ENCODE assay signal across 11 mouse cellular contexts in the genomic region with DNA sequence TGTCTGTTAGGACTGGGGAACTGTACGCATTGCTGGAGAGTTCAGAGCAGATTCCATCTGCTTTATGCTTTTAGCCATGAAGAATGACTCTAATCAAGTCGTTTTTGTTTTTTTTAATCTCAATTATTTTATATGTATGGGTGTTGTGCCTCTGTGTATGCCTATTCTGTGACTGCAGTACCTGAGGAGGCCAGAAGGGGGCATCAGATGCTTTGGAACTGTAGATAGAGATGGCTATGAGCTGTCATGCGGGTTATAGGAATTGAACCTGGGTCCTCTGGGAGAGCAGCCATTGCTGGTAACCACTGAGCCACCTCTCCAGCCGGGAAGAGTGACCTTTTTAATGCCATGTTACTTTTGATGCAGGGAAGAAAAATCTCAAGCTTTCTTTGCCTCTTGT. TPM values are rescaled to one million over a fixed set of nuclear protein-coding genes. Genes with fewer than 3 reads are reported as not detected.
DNase-seq lines count a peak whose midpoint lies in the region; ATAC-seq and TF ChIP-seq lines count a peak whose summit lies in the region.
"Had no signal": no experiment of that assay in that cellular context is flagged by ENCODE, and none has a peak within 500 bp of the region (broad histone marks: within the 10 kb centered on the region; RNA-seq: fewer than 3 reads in every experiment).

No protein-coding gene starts in this region.

- no peak overlapping the region for H3K27ac ChIP-seq in intestine, postnatal 0 days (ENCODE audit: low read depth, low read length)
- no peak overlapping the region for H3K27ac ChIP-seq in intestine, embryonic 15.5 days
- H3K27ac ChIP-seq in thymus, adult 2 months (ENCODE audit: control insufficient read depth, insufficient read depth, low read length) = no peak overlapping the region
- peak overlapping the region; percentile 89 for H3K27ac ChIP-seq in bone marrow macrophage, adult 2 months (ENCODE audit: insufficient read depth, low read depth, low read length)
- H3K27ac ChIP-seq in stomach, postnatal 0 days (replicated peaks) = no peak overlapping the region
- H3K27ac ChIP-seq in cerebellum, adult 2 months (ENCODE audit: insufficient read depth, low read length) = no peak overlapping the region
- H3K27ac ChIP-seq: forebrain, embryonic 13.5 days; hindbrain, embryonic 12.5 days; lung, embryonic 15.5 days had no signal

- ATAC-seq in intestine, postnatal 0 days = no peak
- no peak for ATAC-seq in intestine, embryonic 15.5 days
- ATAC-seq in stomach, postnatal 0 days (ENCODE audit: low FRiP score, low TSS enrichment) = no peak
- ATAC-seq: forebrain, embryonic 13.5 days had no signal

- 90% methylated on average over 4 of the region's 4 CpGs for WGBS in intestine, postnatal 0 days
- 93% methylated on average over 4 of the region's 4 CpGs for WGBS in intestine, embryonic 15.5 days
- 94% methylated on average over 4 of the region's 4 CpGs for WGBS in thymus, adult 2 months
- WGBS in stomach, postnatal 0 days = 90% methylated on average over 4 of the region's 4 CpGs
- WGBS in cerebellum, adult 2 months = 96% methylated on average over 4 of the region's 4 CpGs

- no peak for TF ChIP-seq POLR2A in thymus, adult 2 months (IDR thresholded peaks at IDR 0.05; ENCODE audit: control insufficient read depth, extremely low read depth, insufficient read depth, low read length, poor library complexity)
- TF ChIP-seq POLR2A in bone marrow macrophage, adult 2 months (IDR thresholded peaks at IDR 0.05; ENCODE audit: borderline replicate concordance, low read depth, low read length) = no peak
- no peak for TF ChIP-seq POLR2A in cerebellum, adult 2 months (IDR thresholded peaks at IDR 0.05; ENCODE audit: borderline replicate concordance, insufficient read depth, low read length)

- peak; percentile 54 for TF ChIP-seq CTCF in intestine, postnatal 0 days (IDR thresholded peaks at IDR 0.05; ENCODE audit: low read depth)
- TF ChIP-seq CTCF in thymus, adult 2 months (IDR thresholded peaks at IDR 0.05; ENCODE audit: borderline replicate concordance, control insufficient read depth, extremely low read depth, insufficient read depth, low read length, poor library complexity) = no peak
- TF ChIP-seq CTCF in bone marrow macrophage, adult 2 months (IDR thresholded peaks at IDR 0.05; ENCODE audit: low read depth, low read length) = peak; percentile 64
- peak; percentile 57 for TF ChIP-seq CTCF in stomach, postnatal 0 days (IDR thresholded peaks at IDR 0.05; ENCODE audit: low read depth)
- TF ChIP-seq CTCF in cerebellum, adult 2 months (IDR thresholded peaks at IDR 0.05; ENCODE audit: borderline replicate concordance, insufficient read depth, low read depth, low read length) = no peak

- H3K4me3 ChIP-seq in intestine, postnatal 0 days (ENCODE audit: low read depth, low read length) = no peak overlapping the region
- no peak overlapping the region for H3K4me3 ChIP-seq in intestine, embryonic 15.5 days (replicated peaks)
- no peak overlapping the region for H3K4me3 ChIP-seq in thymus, adult 2 months (ENCODE audit: control insufficient read depth, insufficient read depth, low read length)
- no peak overlapping the region for H3K4me3 ChIP-seq in bone marrow macrophage, adult 2 months (ENCODE audit: insufficient read depth, low read length)
- no peak overlapping the region for H3K4me3 ChIP-seq in stomach, postnatal 0 days (ENCODE audit: low read depth, low read length)
- no peak overlapping the region for H3K4me3 ChIP-seq in cerebellum, adult 2 months (replicated peaks; ENCODE audit: insufficient read depth, low read depth, low read length)
- H3K4me3 ChIP-seq: forebrain, embryonic 13.5 days; hindbrain, embryonic 12.5 days; lung, embryonic 15.5 days had no signal

- no peak overlapping the region for H3K9ac ChIP-seq in intestine, postnatal 0 days (ENCODE audit: low read depth, low read length)
- no peak overlapping the region for H3K9ac ChIP-seq in intestine, embryonic 15.5 days
- no peak overlapping the region for H3K9ac ChIP-seq in stomach, postnatal 0 days (ENCODE audit: low read length)
- H3K9ac ChIP-seq: forebrain, embryonic 13.5 days; hindbrain, embryonic 12.5 days; lung, embryonic 15.5 days had no signal

- H3K9me3 ChIP-seq in intestine, postnatal 0 days (ENCODE audit: control insufficient read depth) = 0 out of 2 replicates have a peak, but pooled peaks cover 4% of the 10 kb centered on the region
- no peaks in the 10 kb centered on the region for H3K9me3 ChIP-seq in intestine, embryonic 15.5 days
- no peaks in the 10 kb centered on the region for H3K9me3 ChIP-seq in stomach, postnatal 0 days (ENCODE audit: control insufficient read depth, low read length)
- H3K9me3 ChIP-seq: hindbrain, embryonic 12.5 days; lung, embryonic 15.5 days had no signal

- H3K36me3 ChIP-seq in intestine, postnatal 0 days (ENCODE audit: control insufficient read depth, insufficient read depth) = peaks cover 49% of the 10 kb centered on the region
- peaks cover 42% of the 10 kb centered on the region for H3K36me3 ChIP-seq in intestine, embryonic 15.5 days
- peaks cover 47% of the 10 kb centered on the region for H3K36me3 ChIP-seq in thymus, adult 2 months (ENCODE audit: control insufficient read depth, insufficient read depth, low read length)
- H3K36me3 ChIP-seq in stomach, postnatal 0 days (ENCODE audit: control insufficient read depth, insufficient read depth, low read length) = peaks cover 9% of the 10 kb centered on the region

- TF ChIP-seq EP300 in stomach, postnatal 0 days (optimal IDR thresholded peaks at IDR 0.05) = no peak

- DNase-seq in thymus, adult 2 months = peak; percentile 18
- no peak for DNase-seq in thymus, postnatal 36 days
- DNase-seq in stomach, postnatal 0 days (ENCODE audit: low spot score) = no peak
- no peak for DNase-seq in cerebellum, adult 2 months
- no peak for DNase-seq in urinary bladder, adult 2 months (ENCODE audit: low spot score)

- no peak overlapping the region for H3K4me2 ChIP-seq in intestine, postnatal 0 days (replicated peaks; ENCODE audit: low read depth)
- H3K4me2 ChIP-seq in intestine, embryonic 15.5 days (replicated peaks) = no peak overlapping the region
- no peak overlapping the region for H3K4me2 ChIP-seq in stomach, postnatal 0 days (replicated peaks; ENCODE audit: low read depth)
- H3K4me2 ChIP-seq: forebrain, embryonic 13.5 days; hindbrain, embryonic 12.5 days; lung, embryonic 15.5 days had no signal

- no peaks in the 10 kb centered on the region for H3K4me1 ChIP-seq in intestine, postnatal 0 days (replicated peaks; ENCODE audit: control insufficient read depth, insufficient read depth, low read length)
- no peaks in the 10 kb centered on the region for H3K4me1 ChIP-seq in intestine, embryonic 15.5 days (replicated peaks)
- no peaks in the 10 kb centered on the region for H3K4me1 ChIP-seq in thymus, adult 2 months (replicated peaks; ENCODE audit: control insufficient read depth, insufficient read depth, low read length)
- H3K4me1 ChIP-seq in bone marrow macrophage, adult 2 months (ENCODE audit: control insufficient read depth, insufficient read depth, low read length) = peaks cover 49% of the 10 kb centered on the region
- H3K4me1 ChIP-seq in stomach, postnatal 0 days (replicated peaks; ENCODE audit: control insufficient read depth, insufficient read depth) = no peaks in the 10 kb centered on the region
- H3K4me1 ChIP-seq in cerebellum, adult 2 months (ENCODE audit: control insufficient read depth, insufficient read depth, low read length) = no peaks in the 10 kb centered on the region
- H3K4me1 ChIP-seq: forebrain, embryonic 13.5 days; hindbrain, embryonic 12.5 days; lung, embryonic 15.5 days had no signal

- H3K27me3 ChIP-seq in intestine, postnatal 0 days (replicated peaks; ENCODE audit: control insufficient read depth, insufficient read depth, low read length) = no peaks in the 10 kb centered on the region
- no peaks in the 10 kb centered on the region for H3K27me3 ChIP-seq in intestine, embryonic 15.5 days (replicated peaks)
- no peaks in the 10 kb centered on the region for H3K27me3 ChIP-seq in thymus, adult 2 months (ENCODE audit: control insufficient read depth, insufficient read depth, low read length)
- no peaks in the 10 kb centered on the region for H3K27me3 ChIP-seq in stomach, postnatal 0 days (ENCODE audit: control insufficient read depth, insufficient read depth, low read length)
- H3K27me3 ChIP-seq in cerebellum, adult 2 months (ENCODE audit: control insufficient read depth, insufficient read depth, low read length) = no peaks in the 10 kb centered on the region
- H3K27me3 ChIP-seq: forebrain, embryonic 13.5 days; hindbrain, embryonic 12.5 days; lung, embryonic 15.5 days had no signal

RNA-seq across cellular contexts. Expression of gene Mrpl19, which starts 9.4 kb away (rescaled TPM):
- polyA plus RNA-seq in intestine, postnatal 0 days (2015; fragmentation: Nextera tagmentation; extraction: Ambion mirVana) = 18.1 and 22.2 TPM in 2 replicates
- 58.2 and 59.9 TPM in 2 replicates for polyA plus RNA-seq in intestine, embryonic 15.5 days (2015; fragmentation: Nextera tagmentation; extraction: Ambion mirVana)
- polyA plus RNA-seq in thymus, adult 2 months (2012; rRNA removed) = 5.6 and 5.9 TPM in 2 replicates
- polyA plus RNA-seq in bone marrow macrophage, adult 2 months (2012; ENCODE audit: insufficient read depth, insufficient read length, missing spikeins) = 18.3 and 22.3 TPM in 2 replicates
- 23.3 and 28.6 TPM in 2 replicates for polyA plus RNA-seq in stomach, postnatal 0 days (2015; fragmentation: Nextera tagmentation; extraction: Ambion mirVana)
- polyA plus RNA-seq in cerebellum, adult 2 months (2012; rRNA removed) = 14.8 and 16.1 TPM in 2 replicates
- polyA plus RNA-seq in urinary bladder, adult 2 months (2012; rRNA removed) = 10.3 and 11.0 TPM in 2 replicates

RNA-seq across cellular contexts. Expression of gene Gcfc2, which starts 32.9 kb away (rescaled TPM):
- 2.1 and 2.9 TPM in 2 replicates for polyA plus RNA-seq in intestine, postnatal 0 days (2015; fragmentation: Nextera tagmentation; extraction: Ambion mirVana)
- polyA plus RNA-seq in intestine, embryonic 15.5 days (2015; fragmentation: Nextera tagmentation; extraction: Ambion mirVana) = 7.7 and 8.2 TPM in 2 replicates
- polyA plus RNA-seq in thymus, adult 2 months (2012; rRNA removed) = 5.0 and 5.2 TPM in 2 replicates
- 9.1 and 18.6 TPM in 2 replicates for polyA plus RNA-seq in bone marrow macrophage, adult 2 months (2012; ENCODE audit: insufficient read depth, insufficient read length, missing spikeins)
- 3.3 and 3.7 TPM in 2 replicates for polyA plus RNA-seq in stomach, postnatal 0 days (2015; fragmentation: Nextera tagmentation; extraction: Ambion mirVana)
- 9.5 and 10.2 TPM in 2 replicates for polyA plus RNA-seq in cerebellum, adult 2 months (2012; rRNA removed)
- polyA plus RNA-seq in urinary bladder, adult 2 months (2012; rRNA removed) = 7.3 and 8.5 TPM in 2 replicates

Comparison
In these comparisons a context has a peak if more than half of its experiments do, and no peak if none do; other contexts are left out.
1. CTCF ChIP-seq: peak in intestine, postnatal 0 days (single experiment), bone marrow macrophage, adult 2 months (single experiment) and stomach, postnatal 0 days (single experiment); none in thymus, adult 2 months (single experiment) and cerebellum, adult 2 months (single experiment).